Mouse (Mus musculus) liver, embryonic 14.5 days (tissue): ENCODE data around the gene Vipr1.

Experiments
- CTCF ChIP-seq: IDR thresholded peaks from 2 replicates; pipeline ENCODE4 v1.5.1; 2016; ENCODE audit warnings: antibody characterized with exemption, low read depth, control low read depth
- EP300 ChIP-seq: IDR thresholded peaks from 2 replicates; pipeline ENCODE4 v1.6.1; 2016; ENCODE audit warnings: antibody characterized with exemption, low read depth

DNA sequence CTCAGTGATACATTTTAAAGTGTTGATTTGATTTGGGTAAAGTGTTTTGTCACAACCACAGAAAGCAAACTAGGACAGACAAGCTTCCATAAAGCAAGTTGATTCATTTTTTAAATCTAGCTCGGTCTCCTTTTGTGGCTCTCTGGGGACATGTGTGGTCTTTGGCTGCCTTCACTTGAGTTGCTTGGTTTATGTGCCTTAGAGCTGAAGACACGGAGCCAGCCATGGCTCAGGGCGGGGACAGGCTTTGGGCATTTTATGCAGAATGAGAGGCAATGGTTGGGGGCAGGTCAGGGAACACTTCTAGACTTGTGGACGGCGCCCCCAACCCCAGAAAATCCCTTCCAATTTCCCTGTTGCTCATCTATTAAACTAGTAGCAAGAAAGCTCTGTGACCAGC, 31.2 kb downstream of the Vipr1 start:
- TF ChIP-seq CTCF (no peak), EP300 (no peak)
